Mouse (Mus musculus) lung, postnatal 0 days (tissue): Measurements from ENCODE around the gene Pdzd7. TPM values are rescaled to one million over a fixed set of nuclear protein-coding genes. Genes with fewer than 3 reads are reported as not detected.

Experiments
- ATAC-seq: fragments of 200-750 bp; cut with Nextera tagmentation; 2 replicates; pipeline ENCODE4 v1.8.0; 2017; ENCODE audit warnings: moderate library complexity
- DNase-seq: peaks from one replicate; pipeline ENCODE4 v3.0.0-alpha.2; 2016; ENCODE audit warnings: low spot score
- H3K27ac ChIP-seq: fragments of 300-500 bp; sonication (generic); 2 replicates; pipeline ENCODE4 v1.5.1; 2014; ENCODE audit warnings: antibody characterized with exemption, mild to moderate bottlenecking, low read length, mixed read lengths
- H3K27me3 ChIP-seq: fragments of 300-500 bp; sonication (generic); replicated peaks from 2 replicates; pipeline ENCODE4 v1.6.1; 2014; ENCODE audit warnings: low read length, mixed read lengths; ENCODE audit not compliant: insufficient read depth
- H3K36me3 ChIP-seq: fragments of 300-500 bp; sonication (generic); 2 replicates; pipeline ENCODE4 v1.6.1; 2014; ENCODE audit warnings: low read length, mixed read lengths; ENCODE audit not compliant: insufficient read depth
- H3K4me1 ChIP-seq: fragments of 300-500 bp; sonication (generic); 2 replicates; pipeline ENCODE4 v1.6.1; 2014; ENCODE audit warnings: antibody characterized with exemption, low read depth, low read length, mixed read lengths; ENCODE audit not compliant: insufficient read depth
- H3K4me2 ChIP-seq: fragments of 300-500 bp; sonication (generic); replicated peaks from 2 replicates; pipeline ENCODE4 v1.6.1; 2014; ENCODE audit warnings: low read depth, mild to moderate bottlenecking, low read length, moderate library complexity, mixed read lengths
- H3K4me3 ChIP-seq: fragments of 300-500 bp; sonication (generic); 2 replicates; pipeline ENCODE4 v1.5.1; 2014; ENCODE audit warnings: low read depth, low read length
- H3K9ac ChIP-seq: fragments of 300-500 bp; sonication (generic); replicated peaks from 2 replicates; pipeline ENCODE4 v1.6.1; 2014; ENCODE audit warnings: low read depth, mild to moderate bottlenecking
- H3K9me3 ChIP-seq: fragments of 300-500 bp; sonication (generic); 2 replicates; pipeline ENCODE4 v1.6.1; 2016; ENCODE audit warnings: low read length, mixed read lengths
- CTCF ChIP-seq: IDR thresholded peaks from 2 replicates; pipeline ENCODE4 v1.5.1; 2016; ENCODE audit warnings: antibody characterized with exemption, mild to moderate bottlenecking
- EP300 ChIP-seq: IDR thresholded peaks from 2 replicates; pipeline ENCODE4 v1.6.1; 2016; ENCODE audit warnings: antibody characterized with exemption, mild to moderate bottlenecking, control low read depth
- WGBS: fragments of 180-500 bp; shearing (Covaris S2); extraction: QIAGEN DNeasy Blood & Tissue Kit; methylation state at CpG from one replicate; pipeline ENCODE4 v1.1.7; 2014; 5-methylcytosine and 5-hydroxymethylcytosine counted together
- polyA plus RNA-seq: library from polyadenylated mRNA; unstranded; fragments of >200 nt; fragmentation: Nextera tagmentation; extraction: Ambion mirVana; gene quantifications from 2 replicates; pipeline ENCODE4 v1.2.1, GENCODE M21; 2015

Pdzd7 gene
- polyA plus RNA-seq, 1 experiment from 2014 or later, result 0.12 TPM

DNA sequence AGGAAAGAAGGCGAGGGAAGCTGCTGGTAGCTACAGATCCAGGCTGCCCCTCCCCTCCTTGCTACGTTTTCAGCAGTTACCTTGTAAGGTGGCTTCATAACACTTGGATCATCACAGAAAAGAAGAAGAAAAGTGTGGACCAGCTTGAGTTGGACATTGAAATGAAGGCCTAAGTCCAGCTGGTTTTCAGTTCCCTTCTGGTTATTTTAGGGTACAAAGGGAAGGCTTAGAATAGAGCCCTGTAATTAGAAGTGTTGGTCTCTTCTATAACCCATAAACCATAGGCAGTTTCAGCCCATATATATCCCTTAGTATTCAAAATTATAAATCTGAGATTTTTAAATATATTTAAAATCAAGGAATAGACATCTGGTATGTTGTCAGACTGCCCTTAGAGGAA, 64.7 kb downstream of the Pdzd7 start:
- Histone ChIP-seq H3K36me3 (peaks cover 18% of the 10 kb centered on the region; the same call in 1 of the 2 replicates), H3K27me3 (no peaks in the 10 kb centered on the region), H3K4me3 (no peak overlapping the region), H3K9me3 (no peaks in the 10 kb centered on the region), H3K4me1 (no peaks in the 10 kb centered on the region), H3K9ac (no peak overlapping the region), H3K4me2 (no peak overlapping the region), H3K27ac (no peak overlapping the region)
- TF ChIP-seq EP300, result no peak
- no peak for TF ChIP-seq CTCF
- DNase-seq, result no peak
- no peak for ATAC-seq
- 95% methylated on average over 2 of the region's 2 CpGs for WGBS

DNA sequence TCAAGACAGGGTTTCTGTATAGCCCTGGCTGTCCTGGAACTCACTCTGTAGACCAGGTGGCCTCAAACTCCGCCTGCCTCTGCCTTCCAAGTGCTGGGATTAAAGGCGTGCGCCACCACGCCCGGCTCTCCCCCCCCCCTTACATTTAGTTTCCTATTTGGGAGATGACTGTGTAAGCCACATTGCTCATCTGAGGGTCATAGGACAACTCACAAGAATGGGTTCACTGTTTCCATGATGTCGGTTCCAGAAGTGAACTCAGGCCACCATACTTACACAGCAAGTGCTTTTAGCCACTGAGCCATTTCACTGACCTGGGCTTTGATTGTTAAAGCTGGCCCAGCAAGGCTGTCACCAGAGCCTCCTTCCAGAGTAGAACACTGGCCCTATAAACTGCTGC, 68.4 kb downstream of the Pdzd7 start:
- ATAC-seq (no peak), DNase-seq (no peak)
- TF ChIP-seq EP300 (no peak), CTCF (no peak)
- Histone ChIP-seq H3K4me1 (no peaks in the 10 kb centered on the region), H3K36me3 (peaks cover 47% of the 10 kb centered on the region), H3K27ac (no peak overlapping the region), H3K9me3 (no peaks in the 10 kb centered on the region), H3K4me3 (no peak overlapping the region), H3K9ac (no peak overlapping the region), H3K27me3 (no peaks in the 10 kb centered on the region), H3K4me2 (no peak overlapping the region)
- 89% methylated on average over 6 of the region's 6 CpGs for WGBS

Other genes with a start within 250 kb of the Pdzd7 start
- gene Slf2, start 114.6 kb downstream of the Pdzd7 start, polyA plus RNA-seq, result 10.6 and 11.6 TPM in 2 replicates
- 0.47 and 1.0 TPM in 2 replicates for gene Sema4g, start 56.6 kb downstream of the Pdzd7 start, polyA plus RNA-seq
- gene Twnk, start 40.1 kb downstream of the Pdzd7 start, polyA plus RNA-seq, result 7.5 and 7.9 TPM in 2 replicates
- 62.6 and 63.3 TPM in 2 replicates for gene Mrpl43, start 39.3 kb downstream of the Pdzd7 start, polyA plus RNA-seq
- gene Lzts2, start 31.3 kb downstream of the Pdzd7 start, polyA plus RNA-seq, result 56.0 and 59.4 TPM in 2 replicates
- gene Sfxn3, start 1.8 kb upstream of the Pdzd7 start, polyA plus RNA-seq, result 45.6 and 53.0 TPM in 2 replicates
- 11.2 and 12.8 TPM in 2 replicates for gene Kazald1, start 29.5 kb upstream of the Pdzd7 start, polyA plus RNA-seq
- not detected in 2 replicates for gene Tlx1, start 105.0 kb upstream of the Pdzd7 start, polyA plus RNA-seq
- gene Lbx1, start 190.1 kb upstream of the Pdzd7 start, polyA plus RNA-seq, result not detected in 2 replicates